Mouse (Mus musculus): ENCODE measurements around the gene Cts8. TPM values are rescaled to one million over a fixed set of nuclear protein-coding genes. Genes with fewer than 3 reads are reported as not detected.

Cts8 gene
- polyA plus RNA-seq (2012; rRNA removed) = not detected in 2 replicates

GRCm38 (mm10) chr13:61255258-61255657 lies at the start of gene Cts8:
Gene Cts8, minus strand, starts transcription at chr13:61255358.

GRCm38 (mm10) chr13:61288739-61289138 lies 33.6 kb upstream of the Cts8 start, which contains the start of gene Gm49398:
Gene Gm49398, minus strand, starts transcription at chr13:61288839.

GRCm38 (mm10) chr13:61203310-61203709 lies 51.8 kb downstream of the Cts8 start, which contains the start of gene Cts6:
Gene Cts6, minus strand, starts transcription at chr13:61203410.

Other genes starting within 250 kb of the Cts8 start
- gene Ctsj, start 249.4 kb downstream of the Cts8 start, polyA plus RNA-seq (2012; rRNA removed) = not detected in 2 replicates
- gene Ctsq, start 214.7 kb downstream of the Cts8 start, polyA plus RNA-seq (2012; rRNA removed) = not detected in 2 replicates
- not detected in 2 replicates for gene Ctsr, start 91.1 kb downstream of the Cts8 start, polyA plus RNA-seq (2012; rRNA removed)
- not detected in 2 replicates for gene Cts6, start 51.9 kb downstream of the Cts8 start, polyA plus RNA-seq (2012; rRNA removed)
- gene Gm49398, start 33.5 kb upstream of the Cts8 start, polyA plus RNA-seq (2012; rRNA removed) = not detected in 2 replicates
- gene Cts7, start 102.8 kb upstream of the Cts8 start, polyA plus RNA-seq (2012; rRNA removed) = not detected in 2 replicates